Mouse (Mus musculus) olfactory bulb, adult 2 months (tissue): ENCODE measurements around the gene Amd1.

Source experiments
- CTCF ChIP-seq: fragments of 200-500 bp; IDR thresholded peaks from 2 replicates; pipeline ENCODE4 v1.5.1; 2012; ENCODE audit warnings: low read depth, mild to moderate bottlenecking, low read length, moderate library complexity; ENCODE audit not compliant: insufficient read depth
- POLR2A ChIP-seq: fragments of 200-500 bp; IDR thresholded peaks from 2 replicates; pipeline ENCODE4 v1.6.1; 2012; ENCODE audit warnings: mild to moderate bottlenecking, low read depth, low read length, moderate library complexity; ENCODE audit not compliant: insufficient read depth

GRCm38 (mm10) chr10:40312781-40313180, 10.8 kb upstream of the Amd1 start:
- TF ChIP-seq CTCF (no peak), POLR2A (no peak)
